Mouse (Mus musculus) kidney, adult 18-20 months (tissue): ENCODE measurements around the gene Trh.
A peak's percentile ranks its signal among the peaks of the same experiment; 100 is the strongest.

ENCODE experiments used
- DNase-seq: peaks from one replicate; pipeline ENCODE4 v3.0.0; 2021

Gene Trh

GRCm38 (mm10) chr6:92221604-92222003, 22.8 kb downstream of the Trh start:
- DNase-seq = peak; percentile 43

DNA sequence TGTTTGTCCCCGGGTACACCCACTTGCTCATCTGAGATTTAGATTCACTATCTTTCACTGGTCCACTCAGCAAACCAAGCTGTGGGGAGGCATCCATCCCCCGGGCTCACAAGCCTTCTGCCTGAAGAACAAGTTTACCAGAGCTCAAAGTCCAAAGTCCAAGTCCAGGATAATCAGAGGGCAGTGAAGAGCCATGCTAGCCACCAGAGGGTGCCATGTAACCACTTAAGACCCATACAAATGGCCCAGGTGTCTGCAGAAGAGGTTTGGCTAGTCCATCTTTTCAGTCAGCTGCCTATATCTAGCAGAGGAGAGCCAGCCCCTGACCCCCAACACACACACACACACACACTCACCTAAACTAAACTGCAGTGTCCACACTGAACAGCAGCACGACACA, 25.0 kb downstream of the Trh start:
- DNase-seq = peak; percentile 74

- DNase-seq = peak; percentile 91
These were observed 29.5 kb downstream of the Trh start, which contains the start of gene Rbsn for GRCm38 (mm10) chr6:92214773-92215449. Gene Rbsn, minus strand, starts transcription at chr6:92214925.

GRCm38 (mm10) chr6:92214055-92214772, 30.2 kb downstream of the Trh start:
- no peak for DNase-seq

- DNase-seq = no peak
These were observed 45.0 kb downstream of the Trh start for GRCm38 (mm10) chr6:92199414-92199813.
